In genomic region chr16:32948016-32948415, GRCm38 (mm10) we compare ENCODE assay signal across 15 mouse cellular contexts.
"Had no signal": no experiment of that assay in that cellular context is flagged by ENCODE, and none has a peak within 500 bp of the region (broad histone marks: within the 10 kb centered on the region; RNA-seq: fewer than 3 reads in every experiment).

No protein-coding gene starts in this region.

- H3K9me3 ChIP-seq: liver, embryonic 13.5 days; midbrain, embryonic 10.5 days; neural tube, embryonic 12.5 days; neural tube, embryonic 15.5 days had no signal

- H3K4me2 ChIP-seq: liver, embryonic 13.5 days; lung, embryonic 14.5 days; neural tube, embryonic 12.5 days; neural tube, embryonic 15.5 days had no signal

- ATAC-seq: intestine, embryonic 16.5 days; lung, postnatal 0 days had no signal

- H3K27me3 ChIP-seq: liver, embryonic 13.5 days; megakaryocyte, embryonic 14.5 days; neural tube, embryonic 12.5 days; neural tube, embryonic 15.5 days had no signal

- H3K27ac ChIP-seq: left cerebral cortex, adult 2 months; liver, embryonic 13.5 days; midbrain, embryonic 10.5 days; neural tube, embryonic 12.5 days; neural tube, embryonic 15.5 days had no signal

- H3K4me3 ChIP-seq: left cerebral cortex, adult 2 months; liver, embryonic 13.5 days; megakaryocyte, embryonic 14.5 days; midbrain, embryonic 10.5 days; neural tube, embryonic 12.5 days; neural tube, embryonic 15.5 days had no signal

- H3K9ac ChIP-seq: liver, embryonic 13.5 days; lung, embryonic 14.5 days; neural tube, embryonic 12.5 days; neural tube, embryonic 15.5 days had no signal

- DNase-seq: kidney, adult 9 months; kidney, postnatal 25 days; layer of hippocampus, postnatal 36 days; liver, embryonic 13.5 days; lung, embryonic 14.5 days; midbrain, embryonic 14.5 days; thymus, adult 18-20 months; thymus, postnatal 36 days had no signal

- H3K4me1 ChIP-seq: liver, embryonic 13.5 days; neural tube, embryonic 12.5 days; neural tube, embryonic 15.5 days had no signal
